Mouse (Mus musculus) liver, embryonic 16.5 days (tissue): ENCODE results near the gene Trpv2. TPM values are rescaled to one million over a fixed set of nuclear protein-coding genes. Genes with fewer than 3 reads are reported as not detected.

Experiments
- ATAC-seq: fragments of 200-750 bp; cut with Nextera tagmentation; 2 replicates; pipeline ENCODE4 v1.8.0; 2017; ENCODE audit warnings: low read depth, mild to moderate bottlenecking, moderate number of reproducible peaks, moderate library complexity
- H3K27ac ChIP-seq: fragments of 300-500 bp; sonication (generic); 2 replicates; pipeline ENCODE4 v1.5.1; 2014; ENCODE audit warnings: mild to moderate bottlenecking, low read length
- H3K27me3 ChIP-seq: fragments of 300-500 bp; sonication (generic); 2 replicates; pipeline ENCODE4 v1.6.1; 2014; ENCODE audit warnings: low read depth, low read length, mixed read lengths; ENCODE audit not compliant: control insufficient read depth, insufficient read depth
- H3K36me3 ChIP-seq: fragments of 300-500 bp; sonication (generic); 2 replicates; pipeline ENCODE4 v1.6.1; 2014; ENCODE audit warnings: mild to moderate bottlenecking; ENCODE audit not compliant: control insufficient read depth, insufficient read depth
- H3K4me1 ChIP-seq: fragments of 300-500 bp; sonication (generic); 2 replicates; pipeline ENCODE4 v1.6.1; 2014; ENCODE audit warnings: low read depth, low read length, mixed read lengths; ENCODE audit not compliant: control insufficient read depth
- H3K4me2 ChIP-seq: fragments of 300-500 bp; sonication (generic); 2 replicates; pipeline ENCODE4 v1.6.1; 2014; ENCODE audit warnings: low read depth, low read length, mixed read lengths
- H3K4me3 ChIP-seq: fragments of 300-500 bp; sonication (generic); 2 replicates; pipeline ENCODE4 v1.5.1; 2014; ENCODE audit warnings: low read depth, mild to moderate bottlenecking, low read length
- H3K9ac ChIP-seq: fragments of 300-500 bp; sonication (generic); 2 replicates; pipeline ENCODE4 v1.6.1; 2014; ENCODE audit warnings: low read depth, low read length
- H3K9me3 ChIP-seq: fragments of 300-500 bp; sonication (generic); replicated peaks from 2 replicates; pipeline ENCODE4 v1.6.1; 2016; ENCODE audit warnings: low read length; ENCODE audit not compliant: control insufficient read depth
- WGBS: fragments of 180-500 bp; shearing (Covaris S2); extraction: QIAGEN DNeasy Blood & Tissue Kit; methylation state at CpG from one replicate; pipeline ENCODE4 v1.1.7; 2014; ENCODE audit not compliant: insufficient replicate concordance; 5-methylcytosine and 5-hydroxymethylcytosine counted together
- polyA plus RNA-seq: library from polyadenylated mRNA; unstranded; fragments of >200 nt; fragmentation: Nextera tagmentation; extraction: Ambion mirVana; gene quantifications from 2 replicates; pipeline ENCODE4 v1.2.1, GENCODE M21; 2015

Trpv2 gene
- polyA plus RNA-seq, 1 experiment from 2014 or later = 5.0 TPM

DNA sequence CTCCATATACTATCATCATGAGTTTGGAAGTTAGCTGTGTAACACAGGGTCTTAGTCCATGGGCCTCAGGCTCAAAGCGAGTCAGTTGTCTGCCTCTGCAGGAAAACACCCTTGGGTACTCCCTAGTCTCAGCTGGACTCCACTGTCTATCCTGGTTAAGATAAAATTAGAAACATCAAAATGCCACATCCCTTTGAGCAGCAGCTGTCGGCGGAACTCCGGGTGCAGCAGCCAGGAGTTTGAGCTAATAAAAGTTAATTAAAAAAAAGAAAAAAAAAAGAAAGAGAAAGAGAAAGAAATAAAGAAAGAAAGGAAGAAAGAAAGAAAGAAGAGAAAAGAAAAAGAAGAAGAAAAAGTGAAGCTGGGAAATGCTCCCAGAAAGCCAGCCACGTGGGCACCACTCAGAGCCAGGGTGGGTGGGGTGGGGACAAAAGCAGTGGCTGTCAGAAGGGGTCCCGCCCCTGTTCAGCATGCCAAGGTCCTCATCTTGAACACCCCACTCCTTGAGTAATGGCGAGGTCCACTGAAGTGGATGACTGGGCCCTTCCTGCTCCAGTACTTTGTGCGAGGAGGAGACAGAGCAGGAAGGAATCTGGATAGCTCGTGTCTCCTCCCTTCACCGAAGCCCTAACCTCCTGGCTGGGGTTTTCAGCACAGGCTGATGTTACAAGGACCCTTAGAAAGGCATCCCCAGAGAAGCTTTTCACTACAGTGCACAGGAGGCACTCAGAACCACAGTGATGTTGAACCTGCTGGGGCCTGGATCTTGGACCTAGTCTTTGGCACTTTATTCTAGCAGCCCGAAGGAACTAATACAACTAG lies 67.9 kb downstream of the Trpv2 start:
- Histone ChIP-seq H3K27me3 (no peaks in the 10 kb centered on the region; the same call in 1 of the 2 replicates), H3K27ac (no peak overlapping the region), H3K4me1 (peaks cover 22% of the 10 kb centered on the region), H3K4me3 (no peak overlapping the region), H3K9ac (no peak overlapping the region), H3K4me2 (no peak overlapping the region), H3K9me3 (no peaks in the 10 kb centered on the region), H3K36me3 (no peaks in the 10 kb centered on the region)
- WGBS = 57% methylated on average over 11 of the region's 11 CpGs
- ATAC-seq = no peak

GRCm38 (mm10) chr11:62643011-62643631 lies 68.8 kb downstream of the Trpv2 start:
- no peaks in the 10 kb centered on the region for H3K36me3 ChIP-seq
- H3K9ac ChIP-seq = no peak overlapping the region
- H3K27me3 ChIP-seq = peaks cover 9% of the 10 kb centered on the region
- no peak for ATAC-seq
- H3K9me3 ChIP-seq = no peaks in the 10 kb centered on the region
- H3K4me1 ChIP-seq = peaks cover 31% of the 10 kb centered on the region
- H3K27ac ChIP-seq = no peak overlapping the region
- H3K4me3 ChIP-seq = no peak overlapping the region
- WGBS = 45% methylated on average over 8 of the region's 8 CpGs
- H3K4me2 ChIP-seq = no peak overlapping the region

DNA sequence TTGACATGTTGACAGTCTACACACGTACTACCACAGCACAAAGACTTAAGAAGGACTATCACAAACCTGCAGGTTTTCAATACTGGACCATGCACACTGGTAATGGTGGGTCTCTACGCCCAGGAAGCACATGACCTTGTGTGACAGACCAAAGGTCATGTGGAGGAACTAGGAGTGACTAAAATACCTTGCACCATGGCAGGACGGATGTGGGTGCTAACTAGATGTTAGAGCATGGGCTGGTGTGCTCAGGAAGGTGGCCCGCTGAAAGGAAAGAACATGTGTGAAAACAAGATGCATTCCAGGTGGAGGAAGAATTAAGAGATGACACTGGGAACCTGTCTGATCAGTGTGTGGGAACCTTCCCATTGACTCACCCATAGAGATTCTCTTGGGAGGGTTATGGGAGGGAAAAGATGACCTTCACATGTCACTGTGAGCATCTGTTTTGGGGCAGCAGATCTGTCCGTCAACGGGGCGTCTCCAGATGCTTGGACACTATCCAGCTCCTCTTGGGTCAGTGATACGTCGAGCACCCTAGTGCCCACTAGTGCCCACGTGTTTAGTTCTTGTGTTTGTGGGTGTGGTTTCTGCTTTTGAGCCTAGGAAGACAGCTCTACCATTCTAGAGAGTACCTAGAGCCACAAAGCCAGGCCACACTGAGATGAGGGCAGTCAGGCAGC lies 69.5 kb downstream of the Trpv2 start:
- Histone ChIP-seq H3K9ac (no peak overlapping the region), H3K27ac (no peak overlapping the region), H3K4me3 (no peak overlapping the region), H3K4me1 (peaks cover 32% of the 10 kb centered on the region), H3K9me3 (no peaks in the 10 kb centered on the region), H3K27me3 (peaks cover 9% of the 10 kb centered on the region), H3K4me2 (no peak overlapping the region), H3K36me3 (no peaks in the 10 kb centered on the region)
- whole genome bisulfite sequencing = 65% methylated on average over 10 of the region's 10 CpGs
- no peak for ATAC-seq

- Histone ChIP-seq H3K36me3 (no peaks in the 10 kb centered on the region), H3K9ac (no peak overlapping the region), H3K27me3 (peaks cover 9% of the 10 kb centered on the region), H3K27ac (no peak overlapping the region), H3K4me1 (peaks cover 38% of the 10 kb centered on the region), H3K9me3 (no peaks in the 10 kb centered on the region), H3K4me3 (no peak overlapping the region), H3K4me2 (no peak overlapping the region)
- ATAC-seq = no peak
- WGBS = 72% methylated on average over 5 of the region's 5 CpGs
Measured at GRCm38 (mm10) chr11:62644602-62645336, 70.5 kb downstream of the Trpv2 start.

DNA sequence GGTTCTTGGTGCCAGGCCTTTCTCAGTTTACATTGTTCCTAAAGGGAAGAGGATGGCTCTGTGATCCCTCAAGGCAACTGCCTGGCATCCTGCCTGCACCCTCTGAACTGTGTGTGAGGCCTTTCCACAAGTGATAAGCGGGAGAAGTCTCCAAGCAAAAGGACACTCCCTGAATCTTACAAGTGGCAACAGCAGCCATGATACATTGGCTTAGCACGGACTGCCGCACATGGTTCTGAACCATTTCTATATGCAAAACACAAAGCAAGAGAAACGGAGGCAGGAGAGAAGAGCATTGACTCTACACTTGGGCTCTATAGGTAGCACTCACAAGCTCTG lies 71.0 kb downstream of the Trpv2 start:
- H3K4me1 ChIP-seq = peaks cover 38% of the 10 kb centered on the region

DNA sequence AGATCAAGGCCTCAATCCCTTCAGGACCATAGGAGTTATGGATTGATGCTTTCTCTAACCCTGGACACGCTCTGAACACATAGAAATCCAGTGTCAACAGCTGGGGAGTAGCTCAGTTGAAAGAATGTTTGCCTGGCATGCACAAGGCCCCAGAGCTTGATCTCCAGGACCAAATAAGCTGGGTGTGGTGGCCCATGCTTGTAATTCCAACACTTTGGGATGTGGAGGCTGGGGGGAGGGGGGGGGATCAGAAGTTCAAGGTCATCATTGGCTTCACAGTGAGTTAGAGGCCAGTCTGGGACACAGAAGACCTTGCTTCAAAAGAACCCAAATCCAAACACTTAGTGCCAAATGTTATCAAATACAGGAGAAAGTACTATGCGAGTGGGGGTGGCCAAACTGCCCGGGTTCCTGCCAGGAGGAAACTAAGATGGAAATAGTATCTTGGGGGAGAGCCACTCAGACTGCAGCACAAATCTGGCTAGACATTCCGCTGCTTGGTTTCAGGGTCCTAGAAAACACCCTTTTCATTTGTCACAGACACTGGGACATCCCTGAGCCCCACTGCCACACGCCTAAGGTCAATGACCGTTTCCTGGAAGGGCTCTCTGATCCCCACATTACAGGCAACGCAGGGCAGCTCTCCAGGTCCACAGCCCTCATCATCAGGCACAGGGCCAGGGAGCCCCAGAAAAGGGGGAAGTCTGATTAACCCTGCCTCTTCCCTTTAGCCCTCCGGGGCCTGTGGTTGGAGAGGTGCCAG lies 71.6 kb downstream of the Trpv2 start:
- Histone ChIP-seq H3K4me1 (peaks cover 38% of the 10 kb centered on the region), H3K9me3 (no peaks in the 10 kb centered on the region), H3K4me2 (no peak overlapping the region), H3K27me3 (peaks cover 9% of the 10 kb centered on the region), H3K4me3 (no peak overlapping the region), H3K27ac (peak overlapping the region; percentile 30; the same call in 1 of the 2 replicates), H3K9ac (no peak overlapping the region), H3K36me3 (no peaks in the 10 kb centered on the region)
- WGBS = 19% methylated on average over 8 of the region's 8 CpGs
- ATAC-seq = no peak

More for the DNA sequence above, 71.0 kb downstream of the Trpv2 start:
- Histone ChIP-seq H3K27ac (no peak overlapping the region), H3K9ac (no peak overlapping the region), H3K9me3 (no peaks in the 10 kb centered on the region), H3K4me2 (no peak overlapping the region), H3K4me3 (no peak overlapping the region), H3K36me3 (no peaks in the 10 kb centered on the region), H3K27me3 (peaks cover 9% of the 10 kb centered on the region)
- WGBS = 74% methylated on average over 4 of the region's 4 CpGs
- ATAC-seq = no peak

- H3K4me3 ChIP-seq = no peak overlapping the region
- no peak overlapping the region for H3K4me2 ChIP-seq
- H3K27ac ChIP-seq = peak overlapping the region; percentile 30; the same call in 1 of the 2 replicates
- no peak for ATAC-seq
- no peak overlapping the region for H3K9ac ChIP-seq
- H3K9me3 ChIP-seq = no peaks in the 10 kb centered on the region
- H3K27me3 ChIP-seq = peaks cover 9% of the 10 kb centered on the region
- no peaks in the 10 kb centered on the region for H3K36me3 ChIP-seq
- WGBS = 27% methylated on average over 4 of the region's 4 CpGs
- peaks cover 38% of the 10 kb centered on the region for H3K4me1 ChIP-seq
Measured at GRCm38 (mm10) chr11:62646495-62646843, 72.2 kb downstream of the Trpv2 start.

GRCm38 (mm10) chr11:62646958-62647515 lies 72.8 kb downstream of the Trpv2 start:
- no peak for ATAC-seq

More at GRCm38 (mm10) chr11:62646958-62647515, 72.8 kb downstream of the Trpv2 start:
- 26% methylated on average over 7 of the region's 7 CpGs for WGBS
- Histone ChIP-seq H3K27me3 (peaks cover 9% of the 10 kb centered on the region), H3K4me2 (peak overlapping the region; percentile 99; the same call in 1 of the 2 replicates), H3K4me3 (no peak overlapping the region; the same call in 1 of the 2 replicates), H3K9ac (no peak overlapping the region), H3K4me1 (peaks cover 38% of the 10 kb centered on the region), H3K27ac (no peak overlapping the region), H3K36me3 (no peaks in the 10 kb centered on the region), H3K9me3 (no peaks in the 10 kb centered on the region)
